Mouse (Mus musculus): ENCODE measurements around the gene Slc29a1. TPM values are rescaled to one million over a fixed set of nuclear protein-coding genes. Genes with fewer than 3 reads are reported as not detected.

Gene Slc29a1
- polyA plus RNA-seq, 2 experiments = 103 to 122 TPM

DNA sequence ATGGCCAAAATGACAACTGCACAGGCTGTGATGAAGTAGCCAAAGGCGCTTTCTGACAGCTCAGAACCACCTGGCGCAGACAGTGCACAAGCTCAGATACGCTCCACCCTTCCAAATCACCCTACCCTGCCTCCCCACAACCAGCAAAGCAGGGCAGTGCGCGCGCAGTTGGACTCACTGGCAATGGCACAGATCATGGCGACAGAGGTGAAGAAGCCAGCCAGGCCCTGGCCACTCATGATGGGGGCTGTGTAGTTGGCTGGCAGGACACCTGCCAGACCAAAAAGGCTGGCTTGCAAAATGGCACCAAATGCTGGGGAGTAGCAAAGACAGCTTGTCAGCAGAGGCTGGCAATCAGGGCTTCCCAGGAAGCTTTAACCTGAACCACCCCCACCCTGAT, 10.2 kb downstream of the Slc29a1 start:
- no peak overlapping the region for H3K27ac ChIP-seq (replicated peaks; ENCODE audit: low read depth, low read length)
- no peaks in the 10 kb centered on the region for H3K27me3 ChIP-seq (ENCODE audit: control insufficient read depth, insufficient read depth, low read length)
- no peak for ATAC-seq (ENCODE audit: low FRiP score, low read depth)
- no peak for DNase-seq (ENCODE audit: low spot score)
- no peak overlapping the region for H3K9ac ChIP-seq (ENCODE audit: low read depth, low read length, severe bottlenecking)
- TF ChIP-seq POLR2A (IDR thresholded peaks at IDR 0.05; ENCODE audit: borderline replicate concordance, extremely low read depth, insufficient read depth, insufficient read length) = no peak
- H3K9me3 ChIP-seq (ENCODE audit: control insufficient read depth, low read length) = no peaks in the 10 kb centered on the region
- H3K4me2 ChIP-seq (replicated peaks; ENCODE audit: low read depth, low read length, severe bottlenecking) = no peak overlapping the region
- WGBS = 98% methylated on average over 7 of the region's 7 CpGs
- peaks cover 36% of the 10 kb centered on the region for H3K4me1 ChIP-seq (ENCODE audit: control insufficient read depth, insufficient read depth, low read length)
- peaks cover 23% of the 10 kb centered on the region for H3K36me3 ChIP-seq (ENCODE audit: control insufficient read depth, insufficient read depth, low read length)
- no peak overlapping the region for H3K4me3 ChIP-seq (replicated peaks; ENCODE audit: low read length)

DNA sequence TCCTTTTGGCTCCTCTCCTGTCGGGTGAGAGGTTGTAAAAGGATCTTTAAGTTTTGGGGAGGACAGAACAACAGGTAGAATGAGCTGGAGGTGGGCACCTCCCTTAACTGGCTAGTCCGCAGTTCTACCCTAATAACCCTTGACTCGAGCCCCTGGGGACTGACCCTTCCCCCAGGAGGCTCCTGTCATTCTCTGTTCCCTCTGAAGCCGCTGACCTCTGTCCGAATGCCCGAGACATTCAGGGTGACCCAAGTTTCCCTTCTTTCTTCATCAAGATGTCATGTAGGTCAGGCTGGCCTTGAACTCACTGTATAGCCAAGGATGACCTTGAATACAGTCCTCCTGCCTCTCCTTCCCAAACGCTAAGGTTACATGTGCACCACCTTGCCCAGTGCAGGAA, 11.0 kb downstream of the Slc29a1 start:
- Histone ChIP-seq H3K4me1 (ENCODE audit: control insufficient read depth, insufficient read depth, low read length) (peaks cover 33% of the 10 kb centered on the region), H3K27me3 (ENCODE audit: control insufficient read depth, insufficient read depth, low read length) (no peaks in the 10 kb centered on the region), H3K4me3 (replicated peaks; ENCODE audit: low read length) (no peak overlapping the region), H3K9me3 (ENCODE audit: control insufficient read depth, low read length) (no peaks in the 10 kb centered on the region), H3K9ac (ENCODE audit: low read depth, low read length, severe bottlenecking) (no peak overlapping the region), H3K36me3 (ENCODE audit: control insufficient read depth, insufficient read depth, low read length) (peaks cover 23% of the 10 kb centered on the region), H3K4me2 (replicated peaks; ENCODE audit: low read depth, low read length, severe bottlenecking) (no peak overlapping the region), H3K27ac (replicated peaks; ENCODE audit: low read depth, low read length) (no peak overlapping the region)
- WGBS = 93% methylated on average over 7 of the region's 7 CpGs
- no peak for DNase-seq (ENCODE audit: low spot score)
- TF ChIP-seq POLR2A (IDR thresholded peaks at IDR 0.05; ENCODE audit: borderline replicate concordance, extremely low read depth, insufficient read depth, insufficient read length) = no peak
- ATAC-seq (ENCODE audit: low FRiP score, low read depth) = no peak

DNA sequence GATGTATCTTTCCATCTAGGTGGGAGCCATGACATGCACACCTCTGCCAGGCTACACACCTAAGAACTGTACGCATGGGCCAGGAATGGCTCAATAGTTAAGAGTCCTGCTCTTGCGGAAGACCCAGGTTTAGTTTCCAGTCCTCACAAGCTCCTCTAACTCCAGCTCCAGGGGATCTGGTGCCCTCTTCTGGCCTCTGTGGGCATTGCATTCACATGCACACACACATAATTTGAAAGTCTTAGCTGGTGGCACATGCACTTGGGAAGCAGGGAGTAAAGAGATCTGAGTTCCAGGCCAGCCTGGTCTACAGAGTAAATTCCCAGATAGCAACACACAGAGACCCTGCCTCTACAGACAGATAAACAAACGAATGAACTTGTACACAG, 13.0 kb downstream of the Slc29a1 start:
- Histone ChIP-seq H3K27me3 (ENCODE audit: control insufficient read depth, insufficient read depth, low read length) (no peaks in the 10 kb centered on the region), H3K4me3 (replicated peaks; ENCODE audit: low read length) (no peak overlapping the region), H3K9me3 (ENCODE audit: control insufficient read depth, low read length) (no peaks in the 10 kb centered on the region), H3K36me3 (ENCODE audit: control insufficient read depth, insufficient read depth, low read length) (peaks cover 23% of the 10 kb centered on the region), H3K4me1 (ENCODE audit: control insufficient read depth, insufficient read depth, low read length) (peaks cover 21% of the 10 kb centered on the region), H3K4me2 (replicated peaks; ENCODE audit: low read depth, low read length, severe bottlenecking) (no peak overlapping the region), H3K27ac (replicated peaks; ENCODE audit: low read depth, low read length) (no peak overlapping the region), H3K9ac (ENCODE audit: low read depth, low read length, severe bottlenecking) (no peak overlapping the region)
- TF ChIP-seq POLR2A (IDR thresholded peaks at IDR 0.05; ENCODE audit: borderline replicate concordance, extremely low read depth, insufficient read depth, insufficient read length) = no peak
- ATAC-seq (ENCODE audit: low FRiP score, low read depth) (no peak), DNase-seq (ENCODE audit: low spot score) (no peak)
- WGBS = 98% methylated on average over 3 of the region's 3 CpGs

GRCm38 (mm10) chr17:45585725-45586448, 13.5 kb downstream of the Slc29a1 start:
- Histone ChIP-seq H3K36me3 (ENCODE audit: control insufficient read depth, insufficient read depth, low read length) (peaks cover 23% of the 10 kb centered on the region), H3K27me3 (ENCODE audit: control insufficient read depth, insufficient read depth, low read length) (no peaks in the 10 kb centered on the region), H3K9ac (ENCODE audit: low read depth, low read length, severe bottlenecking) (no peak overlapping the region), H3K27ac (replicated peaks; ENCODE audit: low read depth, low read length) (peak overlapping the region; percentile 78; the same call in 1 of the 2 replicates), H3K4me3 (replicated peaks; ENCODE audit: low read length) (no peak overlapping the region), H3K4me1 (ENCODE audit: control insufficient read depth, insufficient read depth, low read length) (peaks cover 20% of the 10 kb centered on the region), H3K4me2 (replicated peaks; ENCODE audit: low read depth, low read length, severe bottlenecking) (no peak overlapping the region), H3K9me3 (ENCODE audit: control insufficient read depth, low read length) (no peaks in the 10 kb centered on the region)
- no peak for DNase-seq (ENCODE audit: low spot score)
- 66% methylated on average over 23 of the region's 23 CpGs for WGBS
- no peak for TF ChIP-seq POLR2A (IDR thresholded peaks at IDR 0.05; ENCODE audit: borderline replicate concordance, extremely low read depth, insufficient read depth, insufficient read length)
- ATAC-seq (ENCODE audit: low FRiP score, low read depth) = no peak

GRCm38 (mm10) chr17:45584939-45585678, 14.3 kb downstream of the Slc29a1 start:
- ATAC-seq (ENCODE audit: low FRiP score, low read depth) = peak; percentile 46
- peak overlapping the region; percentile 11; the same call in 1 of the 2 replicates for H3K4me2 ChIP-seq (replicated peaks; ENCODE audit: low read depth, low read length, severe bottlenecking)
- 28% methylated on average over 14 of the region's 14 CpGs for WGBS

More at GRCm38 (mm10) chr17:45584939-45585678, 14.3 kb downstream of the Slc29a1 start:
- H3K27me3 ChIP-seq (ENCODE audit: control insufficient read depth, insufficient read depth, low read length) = no peaks in the 10 kb centered on the region
- H3K4me3 ChIP-seq (replicated peaks; ENCODE audit: low read length) = no peak overlapping the region
- no peak for TF ChIP-seq POLR2A (IDR thresholded peaks at IDR 0.05; ENCODE audit: borderline replicate concordance, extremely low read depth, insufficient read depth, insufficient read length)
- peak overlapping the region; percentile 78 for H3K27ac ChIP-seq (replicated peaks; ENCODE audit: low read depth, low read length)
- peak overlapping the region; percentile 9; the same call in 1 of the 2 replicates for H3K9ac ChIP-seq (ENCODE audit: low read depth, low read length, severe bottlenecking)
- no peaks in the 10 kb centered on the region for H3K9me3 ChIP-seq (ENCODE audit: control insufficient read depth, low read length)
- H3K36me3 ChIP-seq (ENCODE audit: control insufficient read depth, insufficient read depth, low read length) = peaks cover 23% of the 10 kb centered on the region
- peaks cover 20% of the 10 kb centered on the region for H3K4me1 ChIP-seq (ENCODE audit: control insufficient read depth, insufficient read depth, low read length)
- DNase-seq (ENCODE audit: low spot score) = peak; percentile 59

Measured in limb, embryonic 14.5 days (tissue).